Mouse (Mus musculus): Measurements from ENCODE around the gene Ttc26.
"Not testable (repeated sequence)": the region's sequence is repeated elsewhere in the genome, so short reads cannot be mapped to it uniquely, and the experiment has no call there.

Ttc26 gene

GRCm38 (mm10) chr6:38356661-38357433 is 24.4 kb upstream of the Ttc26 start:
- not testable (repeated sequence) for DNase-seq

- no peak for DNase-seq
Measured at GRCm38 (mm10) chr6:38357603-38358252, 23.5 kb upstream of the Ttc26 start.

- no peak for DNase-seq
Measured at GRCm38 (mm10) chr6:38358253-38359027, 22.8 kb upstream of the Ttc26 start.

- not testable (repeated sequence) for DNase-seq
Measured at GRCm38 (mm10) chr6:38359044-38359735, 22.1 kb upstream of the Ttc26 start.

- DNase-seq = no peak
Measured at GRCm38 (mm10) chr6:38359736-38360499, 21.4 kb upstream of the Ttc26 start.

GRCm38 (mm10) chr6:38361065-38361464 is 20.2 kb upstream of the Ttc26 start:
- no peak for DNase-seq

GRCm38 (mm10) chr6:38361937-38362336 is 19.3 kb upstream of the Ttc26 start:
- no peak for DNase-seq

- no peak for DNase-seq
Measured at GRCm38 (mm10) chr6:38363370-38363769, 17.9 kb upstream of the Ttc26 start.

- DNase-seq = no peak
Measured at GRCm38 (mm10) chr6:38364121-38364520, 17.1 kb upstream of the Ttc26 start.

- DNase-seq = no peak
Measured at GRCm38 (mm10) chr6:38369945-38370344, 11.3 kb upstream of the Ttc26 start.

- DNase-seq = no peak
Measured at GRCm38 (mm10) chr6:38374271-38374670, 7.0 kb upstream of the Ttc26 start.

GRCm38 (mm10) chr6:38380764-38381128 is 523 bp upstream of the Ttc26 start:
- no peak for DNase-seq

- peak; percentile 52 for DNase-seq
Measured at GRCm38 (mm10) chr6:38389671-38390070, 8.4 kb downstream of the Ttc26 start.

- not testable (repeated sequence) for DNase-seq
Measured at GRCm38 (mm10) chr6:38432457-38432856, 51.2 kb downstream of the Ttc26 start.

GRCm38 (mm10) chr6:38433261-38434033 is 52.2 kb downstream of the Ttc26 start, which contains the start of gene Ubn2:
Gene Ubn2 (plus strand): TSS chr6:38433950.
- DNase-seq = peak; percentile 99

GRCm38 (mm10) chr6:38434055-38435023 is 53.1 kb downstream of the Ttc26 start:
- DNase-seq = peak; percentile 75

GRCm38 (mm10) chr6:38443842-38444241 is 62.6 kb downstream of the Ttc26 start:
- no peak for DNase-seq

- DNase-seq = no peak
Measured at GRCm38 (mm10) chr6:38448295-38448694, 67.0 kb downstream of the Ttc26 start.

GRCm38 (mm10) chr6:38453049-38453448 is 71.8 kb downstream of the Ttc26 start:
- DNase-seq = no peak

GRCm38 (mm10) chr6:38456425-38456824 is 75.2 kb downstream of the Ttc26 start:
- not testable (repeated sequence) for DNase-seq
